Mouse (Mus musculus): ENCODE measurements around the gene Acly.

- no peak for TF ChIP-seq POLR2A (IDR thresholded peaks at IDR 0.05; ENCODE audit: low read depth, low read length)
- TF ChIP-seq CTCF (IDR thresholded peaks at IDR 0.05; ENCODE audit: extremely low read depth, insufficient read depth, insufficient read length, insufficient replicate concordance): no peak
Observed at GRCm38 (mm10) chr11:100430052-100430451, 97.7 kb downstream of the Acly start.
